Mouse (Mus musculus) lung, adult 2 months (tissue): ENCODE data around the gene Ebf4.

Experiments
- CTCF ChIP-seq: fragments of 200-500 bp; IDR thresholded peaks from 2 replicates; pipeline ENCODE4 v1.5.1; 2011; ENCODE audit warnings: mild to moderate bottlenecking, low read length, control low read depth; ENCODE audit not compliant: insufficient read depth
- POLR2A ChIP-seq: fragments of 200-500 bp; IDR thresholded peaks from 2 replicates; pipeline ENCODE4 v1.6.1; 2011; ENCODE audit warnings: low read depth, mild to moderate bottlenecking, control low read depth, low read length, borderline replicate concordance; ENCODE audit errors: extremely low read depth

DNA sequence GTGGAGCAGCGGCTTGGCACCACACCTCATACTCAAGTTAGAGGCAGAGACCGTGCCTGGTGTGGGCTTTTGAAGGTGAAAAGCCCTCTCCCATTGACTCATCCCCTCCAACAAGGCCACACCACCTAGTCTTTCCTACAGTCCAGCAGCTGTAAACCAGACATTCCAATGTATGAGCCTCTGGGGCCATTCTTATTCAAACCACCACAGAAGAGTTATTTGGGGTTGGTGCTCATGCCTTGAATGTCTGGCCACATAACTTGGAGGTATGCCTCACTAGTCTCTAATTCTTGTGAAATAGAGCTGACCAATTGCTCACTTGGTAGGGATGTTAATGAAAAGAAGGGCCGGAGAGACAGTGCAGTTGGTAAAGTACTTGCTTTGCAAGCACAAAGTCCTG lies 55.4 kb downstream of the Ebf4 start:
- TF ChIP-seq CTCF (no peak), POLR2A (no peak)
